Mouse (Mus musculus) embryonic facial prominence, embryonic 14.5 days (tissue): ENCODE results near the gene Stip1. TPM values are rescaled to one million over a fixed set of nuclear protein-coding genes. Genes with fewer than 3 reads are reported as not detected.
A peak's percentile ranks its signal among the peaks of the same experiment; 100 is the strongest.

Experiments
- ATAC-seq: fragments of 200-750 bp; cut with Nextera tagmentation; 2 replicates; pipeline ENCODE4 v1.8.0; 2017; ENCODE audit warnings: low read depth, moderate number of reproducible peaks, moderate TSS enrichment
- DNase-seq: peaks from one replicate; pipeline ENCODE4 v3.0.0-alpha.2; 2015; ENCODE audit warnings: low spot score
- H3K27ac ChIP-seq: fragments of 300-500 bp; sonication (generic); replicated peaks from 2 replicates; pipeline ENCODE4 v1.5.1; 2014; ENCODE audit warnings: low read depth, mild to moderate bottlenecking, low read length, moderate library complexity
- H3K27me3 ChIP-seq: fragments of 300-500 bp; sonication (generic); replicated peaks from 2 replicates; pipeline ENCODE4 v1.6.1; 2014; ENCODE audit warnings: low read length; ENCODE audit not compliant: control insufficient read depth, insufficient read depth
- H3K36me3 ChIP-seq: fragments of 300-500 bp; sonication (generic); 2 replicates; pipeline ENCODE4 v1.6.1; 2014; ENCODE audit warnings: low read length, mixed read lengths; ENCODE audit not compliant: control insufficient read depth, insufficient read depth
- H3K4me1 ChIP-seq: fragments of 300-500 bp; sonication (generic); 2 replicates; pipeline ENCODE4 v1.6.1; 2014; ENCODE audit warnings: antibody characterized with exemption, low read length; ENCODE audit not compliant: control insufficient read depth, insufficient read depth
- H3K4me2 ChIP-seq: fragments of 300-500 bp; sonication (generic); 2 replicates; pipeline ENCODE4 v1.6.1; 2014; ENCODE audit warnings: low read depth, mild to moderate bottlenecking, low read length, moderate library complexity, mixed read lengths
- H3K4me3 ChIP-seq: fragments of 300-500 bp; sonication (generic); 2 replicates; pipeline ENCODE4 v1.5.1; 2014; ENCODE audit warnings: low read depth, mild to moderate bottlenecking, low read length
- H3K9ac ChIP-seq: fragments of 300-500 bp; sonication (generic); 2 replicates; pipeline ENCODE4 v1.6.1; 2014; ENCODE audit warnings: low read depth, mild to moderate bottlenecking, low read length, moderate library complexity, mixed read lengths
- H3K9me3 ChIP-seq: fragments of 300-500 bp; sonication (generic); 2 replicates; pipeline ENCODE4 v1.6.1; 2016; ENCODE audit warnings: low read length; ENCODE audit not compliant: control insufficient read depth
- WGBS: fragments of 180-500 bp; shearing (Covaris S2); extraction: QIAGEN DNeasy Blood & Tissue Kit; methylation state at CpG from one replicate; pipeline ENCODE4 v1.1.7; 2014; 5-methylcytosine and 5-hydroxymethylcytosine counted together
- polyA plus RNA-seq: library from polyadenylated mRNA; unstranded; fragments of >200 nt; fragmentation: Nextera tagmentation; extraction: Ambion mirVana; gene quantifications from 2 replicates; pipeline ENCODE4 v1.2.1, GENCODE M21; 2014

The Stip1 gene
- polyA plus RNA-seq, 1 experiment from 2014 or later: 228 TPM

DNA sequence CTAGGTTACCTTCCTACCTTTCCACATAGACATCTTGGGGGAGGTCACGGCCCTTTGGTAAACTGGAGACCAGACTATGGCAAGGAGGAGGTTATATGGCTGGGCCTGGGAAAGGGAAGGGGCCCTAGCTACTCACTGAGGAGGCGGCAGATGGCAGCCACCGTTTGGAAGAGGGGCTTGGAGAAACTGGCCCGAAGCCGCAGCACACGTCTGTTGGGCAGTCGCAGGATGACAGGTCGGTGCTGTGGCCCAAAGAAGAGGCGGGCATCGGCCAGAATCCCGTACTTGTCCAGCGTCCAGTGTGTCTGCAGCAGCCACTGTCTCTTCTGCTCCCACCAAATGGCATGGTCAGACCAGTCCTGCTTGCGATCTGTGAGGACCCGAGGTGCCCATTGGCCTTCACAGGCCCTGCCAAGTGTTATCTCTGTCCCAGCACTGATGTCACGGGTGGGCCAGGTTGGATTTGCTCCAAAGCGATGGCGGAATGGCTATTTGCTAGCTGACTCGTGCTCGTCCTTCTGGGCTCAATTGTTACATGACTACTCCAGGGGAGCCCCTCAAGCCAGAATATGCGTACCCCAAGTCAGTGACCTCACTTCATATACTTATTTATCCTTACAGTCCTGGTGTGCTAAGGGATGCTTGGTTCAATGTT, 25.2 kb downstream of the Stip1 start:
- Histone ChIP-seq H3K9ac (no peak overlapping the region), H3K9me3 (no peaks in the 10 kb centered on the region), H3K4me3 (no peak overlapping the region), H3K4me2 (no peak overlapping the region), H3K27ac (no peak overlapping the region), H3K4me1 (no peaks in the 10 kb centered on the region), H3K36me3 (peaks cover 12% of the 10 kb centered on the region; the same call in 1 of the 2 replicates), H3K27me3 (no peaks in the 10 kb centered on the region)
- WGBS: 94% methylated on average over 19 of the region's 20 CpGs
- DNase-seq (no peak), ATAC-seq (no peak)

DNA sequence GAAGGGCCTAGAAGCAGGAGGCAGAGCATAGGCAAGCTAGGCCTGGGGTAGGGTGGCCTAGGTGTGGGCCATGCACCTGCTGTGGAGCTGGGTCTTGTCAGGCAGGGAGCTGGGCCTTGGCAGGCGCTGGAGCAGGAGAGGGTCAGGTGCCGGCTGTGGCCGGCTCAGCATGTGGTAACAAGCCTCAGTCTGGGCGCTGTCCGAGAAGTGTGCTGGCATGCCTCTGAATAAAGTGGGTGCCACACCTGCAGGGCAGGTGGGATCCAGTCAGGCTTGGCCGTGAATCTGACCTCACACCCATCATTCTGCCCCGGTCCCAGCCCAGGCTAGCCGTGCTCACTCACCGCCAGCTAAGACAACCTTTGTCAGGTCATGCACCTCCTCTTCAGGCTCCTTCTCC, 25.8 kb downstream of the Stip1 start:
- H3K27me3 ChIP-seq: no peaks in the 10 kb centered on the region
- H3K9ac ChIP-seq: no peak overlapping the region
- H3K27ac ChIP-seq: no peak overlapping the region
- no peaks in the 10 kb centered on the region for H3K9me3 ChIP-seq
- DNase-seq: no peak
- 81% methylated on average over 8 of the region's 9 CpGs for WGBS
- no peaks in the 10 kb centered on the region for H3K4me1 ChIP-seq
- no peak overlapping the region for H3K4me2 ChIP-seq
- H3K4me3 ChIP-seq: no peak overlapping the region
- peaks cover 6% of the 10 kb centered on the region; the same call in 1 of the 2 replicates for H3K36me3 ChIP-seq
- no peak for ATAC-seq

DNA sequence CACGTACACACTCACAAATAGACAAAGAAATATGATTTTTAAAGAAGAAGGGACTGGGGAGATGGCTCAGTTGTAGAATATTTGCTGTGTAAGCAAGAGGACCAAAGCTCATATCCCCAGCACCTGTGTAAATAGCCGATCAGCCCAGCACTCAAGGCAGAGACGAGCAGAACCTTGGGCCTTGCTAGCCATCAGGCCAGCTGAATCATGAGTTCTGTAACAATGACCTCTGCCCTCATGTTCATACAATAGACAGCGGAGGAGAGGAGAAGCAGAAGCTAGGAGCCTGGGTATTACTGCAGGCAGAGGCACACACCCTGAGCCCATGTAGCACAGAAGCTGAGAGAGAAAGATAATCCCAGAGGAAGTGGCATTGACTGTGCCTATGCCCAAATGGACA, 27.3 kb downstream of the Stip1 start:
- Histone ChIP-seq H3K36me3 (0 out of 2 replicates have a peak, but pooled peaks cover 6% of the 10 kb centered on the region), H3K27ac (no peak overlapping the region), H3K4me3 (no peak overlapping the region), H3K27me3 (no peaks in the 10 kb centered on the region), H3K4me1 (no peaks in the 10 kb centered on the region), H3K9ac (no peak overlapping the region), H3K4me2 (no peak overlapping the region), H3K9me3 (no peaks in the 10 kb centered on the region)
- WGBS: 79% methylated on average over 4 of the region's 4 CpGs
- DNase-seq (no peak), ATAC-seq (no peak)

- WGBS: 79% methylated on average over 9 of the region's 9 CpGs
- DNase-seq (no peak), ATAC-seq (no peak; the same call in 1 of the 2 replicates)
- Histone ChIP-seq H3K9ac (no peak overlapping the region), H3K36me3 (no peaks in the 10 kb centered on the region), H3K27ac (no peak overlapping the region), H3K4me3 (no peak overlapping the region), H3K4me2 (no peak overlapping the region), H3K4me1 (no peaks in the 10 kb centered on the region), H3K27me3 (no peaks in the 10 kb centered on the region), H3K9me3 (no peaks in the 10 kb centered on the region)
Measured at GRCm38 (mm10) chr19:7006892-7007593, 32.7 kb downstream of the Stip1 start.

DNA sequence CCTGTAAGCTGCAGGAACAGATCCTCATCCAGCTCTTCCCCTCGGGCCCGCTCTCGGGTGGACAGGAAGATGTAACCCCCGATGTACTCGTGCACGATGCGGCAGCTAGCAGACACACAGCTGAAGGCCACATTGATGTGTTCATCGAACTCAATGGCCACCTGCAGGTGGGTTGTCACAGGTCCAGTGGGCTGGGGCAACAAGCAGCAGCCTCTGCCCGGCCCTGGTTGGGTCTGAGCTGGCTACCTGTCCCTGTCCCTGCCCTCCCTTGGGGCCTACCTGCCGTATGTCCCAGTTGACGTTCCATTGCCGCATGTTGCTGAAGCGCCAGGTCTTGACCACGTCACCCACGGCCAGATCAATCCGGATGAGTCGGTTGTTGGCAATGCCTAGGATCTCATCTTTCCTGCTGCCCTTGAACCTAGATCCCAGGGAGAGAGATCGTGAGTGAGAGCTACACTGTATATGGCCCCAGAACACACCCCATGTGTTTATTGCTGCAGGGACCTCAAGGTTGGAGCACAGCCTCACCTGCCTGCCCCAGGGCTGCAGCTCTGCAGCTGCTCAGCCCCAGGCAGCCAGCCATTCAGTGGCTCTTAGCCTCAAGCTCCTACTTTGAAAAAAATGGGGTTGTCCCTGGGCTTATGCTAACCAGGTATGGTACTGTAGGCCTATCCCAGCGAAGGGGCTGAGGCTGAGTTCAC, 40.3 kb downstream of the Stip1 start:
- Histone ChIP-seq H3K36me3 (peaks cover 21% of the 10 kb centered on the region), H3K27ac (no peak overlapping the region), H3K4me2 (no peak overlapping the region), H3K27me3 (no peaks in the 10 kb centered on the region), H3K4me3 (no peak overlapping the region), H3K4me1 (peaks cover 16% of the 10 kb centered on the region; the same call in 1 of the 2 replicates), H3K9me3 (no peaks in the 10 kb centered on the region), H3K9ac (no peak overlapping the region)
- no peak for DNase-seq
- 91% methylated on average over 19 of the region's 19 CpGs for WGBS
- no peak for ATAC-seq

DNA sequence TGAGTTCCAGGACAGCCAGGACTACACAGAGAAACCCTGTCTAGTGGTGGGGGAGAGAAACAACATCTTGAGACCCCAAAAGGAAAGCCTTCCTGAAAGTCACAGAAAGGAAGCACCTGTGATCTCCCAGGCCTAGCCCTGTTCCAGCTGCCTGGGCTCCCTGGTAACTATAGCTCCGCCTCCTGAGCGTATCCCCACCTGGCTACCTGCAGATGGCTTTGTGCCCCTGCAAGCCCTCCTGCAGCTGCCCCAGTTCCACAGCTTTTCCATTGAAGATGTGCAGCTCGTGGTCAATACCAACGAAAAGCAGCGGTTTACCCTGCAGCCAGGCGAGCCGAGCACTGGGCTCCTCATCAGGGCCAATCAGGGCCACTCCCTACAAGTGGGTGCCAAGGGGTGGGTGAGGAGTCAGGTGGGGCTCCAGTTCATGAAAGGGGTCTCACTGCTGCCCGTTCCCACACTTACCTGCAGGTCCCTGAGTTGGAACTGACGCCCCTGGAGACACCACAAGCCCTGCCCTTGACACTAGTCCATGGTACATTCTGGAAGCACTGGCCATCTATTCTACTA, 42.0 kb downstream of the Stip1 start:
- Histone ChIP-seq H3K27me3 (no peaks in the 10 kb centered on the region), H3K4me3 (no peak overlapping the region), H3K9ac (no peak overlapping the region), H3K36me3 (peaks cover 21% of the 10 kb centered on the region), H3K4me1 (peaks cover 22% of the 10 kb centered on the region; the same call in 1 of the 2 replicates), H3K4me2 (no peak overlapping the region), H3K27ac (no peak overlapping the region), H3K9me3 (no peaks in the 10 kb centered on the region)
- DNase-seq: no peak
- WGBS: 78% methylated on average over 9 of the region's 9 CpGs
- no peak for ATAC-seq

DNA sequence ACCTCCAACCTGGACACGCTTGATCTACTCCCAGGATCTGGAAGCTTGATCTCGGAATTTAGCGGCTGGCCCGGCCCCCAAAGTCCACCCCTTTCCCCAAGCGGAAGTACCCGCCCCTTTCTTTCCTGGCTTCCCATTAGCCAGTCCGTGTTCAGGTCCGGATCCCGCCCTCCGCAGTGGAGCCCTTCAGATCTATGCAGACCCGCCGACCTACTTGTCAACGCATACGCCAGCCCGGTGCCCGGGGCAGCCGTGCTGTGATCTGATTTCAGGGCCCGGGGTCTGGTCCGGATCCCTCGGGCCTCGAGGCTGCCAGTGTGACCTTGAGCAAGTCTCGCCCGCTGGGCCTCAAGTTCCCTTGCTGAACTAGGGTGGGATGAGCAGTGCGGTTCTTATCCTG, 43.8 kb downstream of the Stip1 start, which contains the start of the genes Nudt22 and Trpt1:
Gene Nudt22 (minus strand): TSS at position 112 of the 400 bp plus-strand sequence.
Gene Trpt1 (plus strand): TSS at position 126 of the 400 bp plus-strand sequence.
- DNase-seq (peak; percentile 95), ATAC-seq (peak; percentile 80)
- Histone ChIP-seq H3K36me3 (peaks cover 21% of the 10 kb centered on the region), H3K9me3 (no peaks in the 10 kb centered on the region), H3K9ac (peak within 1 kb of the TSS; percentile 72), H3K27me3 (no peaks in the 10 kb centered on the region), H3K27ac (no peak within 1 kb of the TSS), H3K4me2 (peak within 1 kb of the TSS; percentile 70), H3K4me1 (peaks cover 29% of the 10 kb centered on the region; the same call in 1 of the 2 replicates), H3K4me3 (peak within 1 kb of the TSS; percentile 50)
- 1% methylated on average over 23 of the region's 24 CpGs for WGBS

- peak overlapping the region; percentile 72 for H3K9ac ChIP-seq
- DNase-seq (no peak), ATAC-seq (no peak; the same call in 1 of the 2 replicates)
- no peaks in the 10 kb centered on the region for H3K9me3 ChIP-seq
- peak overlapping the region; percentile 50 for H3K4me3 ChIP-seq
- 53% methylated on average over 17 of the region's 21 CpGs for WGBS
- no peak overlapping the region for H3K27ac ChIP-seq
- H3K4me1 ChIP-seq: peaks cover 29% of the 10 kb centered on the region; the same call in 1 of the 2 replicates
- H3K27me3 ChIP-seq: no peaks in the 10 kb centered on the region
- peaks cover 21% of the 10 kb centered on the region for H3K36me3 ChIP-seq
- peak overlapping the region; percentile 70 for H3K4me2 ChIP-seq
Measured at GRCm38 (mm10) chr19:6995255-6995991, 44.3 kb downstream of the Stip1 start.
